Mouse (Mus musculus): Measurements from ENCODE around the gene Tmem223.

GRCm38 (mm10) chr19:8788521-8788920 is 17.7 kb downstream of the Tmem223 start:
- no peak for TF ChIP-seq CTCF (IDR thresholded peaks at IDR 0.05; ENCODE audit: insufficient read depth, low read length)
- no peak for TF ChIP-seq POLR2A (IDR thresholded peaks at IDR 0.05; ENCODE audit: borderline replicate concordance, extremely low read depth, low read depth, low read length)
